Mouse (Mus musculus): ENCODE data around the gene Gm44502.

GRCm38 (mm10) chr15:89399716-89400115, 29.8 kb downstream of the Gm44502 start:
- TF ChIP-seq POLR2A (IDR thresholded peaks at IDR 0.05; ENCODE audit: borderline replicate concordance, control insufficient read depth, low read depth, low read length): no peak
- TF ChIP-seq CTCF (IDR thresholded peaks at IDR 0.05; ENCODE audit: control insufficient read depth, insufficient read depth, low read length): no peak
